Mouse (Mus musculus) ES-E14 (cell line): ENCODE measurements around the gene Msantd2. TPM values are rescaled to one million over a fixed set of nuclear protein-coding genes. Genes with fewer than 3 reads are reported as not detected.

Source experiments
- DNase-seq: peaks from one replicate; pipeline ENCODE4 v3.0.0-alpha.2; 2013; ENCODE audit warnings: low read depth, low spot score
- H3K27ac ChIP-seq: 2 replicates; pipeline ENCODE4 v1.5.1; 2012; ENCODE audit warnings: low read depth, mild to moderate bottlenecking, low read length, moderate library complexity, mixed read lengths; ENCODE audit not compliant: poor library complexity, insufficient read depth, severe bottlenecking
- H3K36me3 ChIP-seq: 2 replicates; pipeline ENCODE4 v1.6.1; 2012; ENCODE audit warnings: mild to moderate bottlenecking, low read length, moderate library complexity, mixed read lengths; ENCODE audit not compliant: control insufficient read depth, poor library complexity, insufficient read depth, severe bottlenecking
- H3K4me1 ChIP-seq, 2 experiments: fragments of 150-350 bp in 1 of 2; sonication (generic) in 1 of 2; 2 replicates each; pipeline ENCODE4 v1.6.1; 2012; ENCODE audit warnings: low read length in 2 of 2, mild to moderate bottlenecking in 1 of 2, mixed read lengths in 1 of 2; ENCODE audit not compliant: control insufficient read depth in 2 of 2, insufficient read depth in 2 of 2, poor library complexity in 1 of 2
- H3K4me3 ChIP-seq, 2 experiments: fragments of 150-350 bp in 1 of 2; sonication (generic) in 1 of 2; 2 replicates each; pipeline ENCODE4 v1.5.1; 2012; ENCODE audit warnings: low read length in 2 of 2, low read depth in 1 of 2, mild to moderate bottlenecking in 1 of 2, mixed read lengths in 1 of 2; ENCODE audit not compliant: insufficient read depth in 1 of 2, poor library complexity in 1 of 2, severe bottlenecking in 1 of 2
- H3K9ac ChIP-seq: 2 replicates; pipeline ENCODE4 v1.6.1; 2012; ENCODE audit warnings: low read depth, mild to moderate bottlenecking, low read length, mixed read lengths; ENCODE audit not compliant: poor library complexity, insufficient read depth, severe bottlenecking
- H3K9me3 ChIP-seq: fragments of 150-350 bp; sonication (generic); 2 replicates; pipeline ENCODE4 v1.6.1; 2012; ENCODE audit warnings: low read depth, mild to moderate bottlenecking, low read length; ENCODE audit not compliant: control insufficient read depth, insufficient read depth
- CHD2 ChIP-seq: IDR thresholded peaks from 2 replicates; pipeline ENCODE4 v1.6.1; 2014; ENCODE audit warnings: mild to moderate bottlenecking, low read depth, low read length, inconsistent platforms
- HCFC1 ChIP-seq: IDR thresholded peaks from 2 replicates; pipeline ENCODE4 v1.6.1; 2012; ENCODE audit warnings: low read length, inconsistent platforms, borderline replicate concordance; ENCODE audit not compliant: insufficient read depth
- MAFK ChIP-seq: IDR thresholded peaks from 2 replicates; pipeline ENCODE4 v1.6.1; 2014; ENCODE audit warnings: mild to moderate bottlenecking, low read depth, low read length, inconsistent platforms; ENCODE audit not compliant: insufficient read depth
- ZC3H11A ChIP-seq: IDR thresholded peaks from 2 replicates; pipeline ENCODE4 v1.6.1; 2012; ENCODE audit warnings: low read depth, mild to moderate bottlenecking, inconsistent platforms, low read length, borderline replicate concordance
- ZNF384 ChIP-seq: IDR thresholded peaks from 2 replicates; pipeline ENCODE4 v1.6.1; 2012; ENCODE audit warnings: low read depth, low read length, inconsistent platforms
- in situ Hi-C, 2 experiments: fragments of 600-800 bp; cut with MboI; formaldehyde crosslinking; loops; one replicate each; pipeline ENCODE4 v1.15.1; 2025; ENCODE audit warnings: low sequenced_read_pairs in 2 of 2, inconsistent platforms in 1 of 2; ENCODE audit not compliant: unreplicated experiment in 2 of 2
- total RNA-seq: library from RNA; depleted of rRNA; stranded (reverse); fragments of 300-350 nt; gene quantifications from 2 replicates; pipeline ENCODE4 v1.2.3, GENCODE M21; 2012

Gene Msantd2
- total RNA-seq, 1 experiment, result 81.3 TPM

DNA sequence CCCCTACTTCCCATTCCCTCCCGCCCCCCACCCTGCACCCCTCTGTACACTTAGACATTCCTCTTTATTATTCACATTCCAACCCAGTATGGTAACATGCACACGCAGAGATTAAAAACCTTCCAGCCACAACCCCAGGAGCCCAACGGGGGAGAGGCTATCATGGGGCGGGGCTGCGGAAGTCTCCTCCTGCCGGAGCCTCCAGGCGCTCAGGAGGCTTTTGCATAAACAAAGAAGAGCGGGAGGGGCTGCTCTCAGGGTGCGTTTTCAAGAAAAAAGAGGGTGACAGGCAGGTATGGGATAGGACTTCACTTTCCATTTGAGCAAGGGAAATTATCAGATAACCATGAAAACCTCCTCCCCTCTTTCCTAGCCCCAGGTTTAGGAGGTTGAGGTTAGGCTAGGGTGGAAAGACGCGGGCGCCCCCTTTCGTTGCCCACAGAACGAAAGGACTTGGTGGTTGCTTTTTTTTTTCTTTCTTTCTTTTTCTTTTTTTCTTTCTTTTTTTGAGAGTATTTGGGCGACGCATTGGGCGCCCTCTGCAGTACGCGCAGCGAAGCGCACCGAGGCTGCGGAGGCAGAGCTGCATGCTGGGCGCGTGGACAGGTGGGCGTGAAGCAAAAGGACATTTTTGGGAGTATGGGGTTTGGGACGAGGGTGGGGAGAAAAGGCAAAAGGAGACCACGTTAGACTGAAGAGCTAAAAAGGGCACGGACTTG lies 55.5 kb downstream of the Msantd2 start:
- peak; percentile 68 for DNase-seq
- H3K9me3 ChIP-seq, result no peaks in the 10 kb centered on the region
- H3K27ac ChIP-seq, result peak overlapping the region; percentile 75; the same call in 1 of the 2 replicates
- peaks cover 2 to 20% of the 10 kb centered on the region in 2 experiments; a peak in 1 of 4 replicates for H3K4me1 ChIP-seq
- TF ChIP-seq ZC3H11A (no peak), ZNF384 (peak; percentile 67), HCFC1 (no peak)
- peak overlapping the region; percentile 44 to 52 for H3K4me3 ChIP-seq
- H3K36me3 ChIP-seq, result no peaks in the 10 kb centered on the region
- in situ Hi-C loops, result loop anchor here in 1 of 2 experiments (10.0 kb wide), 1 partner anchor 110 kb away; the partner anchor contains the start of gene Robo3
- peak overlapping the region; percentile 58; the same call in 1 of the 2 replicates for H3K9ac ChIP-seq

DNA sequence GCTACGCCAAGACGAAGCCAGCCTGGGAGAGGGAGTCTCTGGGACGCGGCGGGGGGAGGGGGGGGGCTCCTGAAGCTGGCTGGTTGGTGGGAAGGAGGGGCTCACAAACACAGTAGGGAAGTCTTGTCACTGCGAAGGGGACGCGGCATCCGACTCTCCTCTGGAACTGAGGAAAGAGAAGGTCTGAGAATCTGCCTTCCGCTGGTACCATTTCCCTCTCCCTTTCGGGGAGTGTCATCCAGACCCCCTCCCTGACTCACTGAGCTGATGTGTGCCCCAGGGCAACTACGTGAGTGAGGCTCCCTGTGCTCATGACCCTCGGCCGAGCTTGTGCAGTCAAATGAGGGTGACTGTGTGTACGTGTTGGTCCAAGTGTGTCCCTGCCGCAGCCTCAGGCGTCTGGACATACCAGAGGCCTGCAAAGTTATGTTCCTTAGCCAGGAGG lies 56.1 kb downstream of the Msantd2 start:
- H3K27ac ChIP-seq, result peak overlapping the region; percentile 75; the same call in 1 of the 2 replicates
- H3K36me3 ChIP-seq, result no peaks in the 10 kb centered on the region
- H3K4me1 ChIP-seq, result peaks cover 2 to 19% of the 10 kb centered on the region in 2 experiments; a peak in 1 of 4 replicates
- H3K9ac ChIP-seq, result peak overlapping the region; percentile 58
- no peak for DNase-seq
- in situ Hi-C loops, result loop anchor here in 1 of 2 experiments (10.0 kb wide), 1 partner anchor 110 kb away; the partner anchor contains the start of gene Robo3
- H3K4me3 ChIP-seq, result peak overlapping the region; percentile 44 to 52
- no peak for TF ChIP-seq ZC3H11A
- no peak for TF ChIP-seq HCFC1
- no peak for TF ChIP-seq CHD2
- TF ChIP-seq ZNF384, result no peak
- no peak for TF ChIP-seq MAFK
- H3K9me3 ChIP-seq, result no peaks in the 10 kb centered on the region

DNA sequence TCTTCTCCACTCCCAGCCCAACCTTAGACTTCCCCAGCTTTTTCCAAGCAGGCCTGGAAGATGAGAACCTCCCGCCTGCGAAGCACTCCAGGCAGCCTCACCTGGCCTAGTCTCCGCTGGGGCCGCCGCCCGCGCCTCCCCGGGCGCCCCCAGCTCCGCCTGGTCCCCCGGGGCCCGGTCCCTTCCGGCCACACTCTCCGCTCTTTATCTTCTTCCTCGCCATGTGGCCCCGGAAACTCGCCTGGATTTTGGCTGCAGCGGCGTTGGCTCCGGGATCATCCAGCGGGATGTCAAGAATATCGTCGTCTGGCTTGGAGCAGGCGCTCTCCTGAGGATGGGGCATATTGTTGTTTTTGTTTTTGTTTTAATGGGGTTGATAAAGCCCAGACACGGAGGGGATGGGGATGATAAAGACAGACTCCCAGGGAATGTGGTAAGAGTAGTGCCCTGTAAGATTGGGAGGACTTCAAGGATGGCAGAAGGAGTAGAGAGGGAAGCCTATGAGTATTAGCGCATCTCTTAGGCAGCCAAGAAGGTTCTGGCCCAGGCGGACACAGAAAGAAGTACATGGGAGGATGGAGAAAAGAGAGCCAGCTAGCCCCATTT lies 56.8 kb downstream of the Msantd2 start:
- DNase-seq, result no peak
- Histone ChIP-seq H3K9ac (peak overlapping the region; percentile 58; the same call in 1 of the 2 replicates), H3K9me3 (no peaks in the 10 kb centered on the region), H3K36me3 (no peaks in the 10 kb centered on the region), H3K4me3 (peak overlapping the region; percentile 44 to 52; a peak in 3 of 4 replicates), H3K4me1 (peaks cover 2 to 18% of the 10 kb centered on the region in 2 experiments; a peak in 1 of 4 replicates), H3K27ac (no peak overlapping the region; the same call in 1 of the 2 replicates)
- TF ChIP-seq ZC3H11A (no peak), HCFC1 (no peak), CHD2 (no peak), MAFK (no peak), ZNF384 (no peak)
- in situ Hi-C loops, result loop anchor here in 1 of 2 experiments (10.0 kb wide), 1 partner anchor 111 kb away; the partner anchor contains the start of gene Robo3

DNA sequence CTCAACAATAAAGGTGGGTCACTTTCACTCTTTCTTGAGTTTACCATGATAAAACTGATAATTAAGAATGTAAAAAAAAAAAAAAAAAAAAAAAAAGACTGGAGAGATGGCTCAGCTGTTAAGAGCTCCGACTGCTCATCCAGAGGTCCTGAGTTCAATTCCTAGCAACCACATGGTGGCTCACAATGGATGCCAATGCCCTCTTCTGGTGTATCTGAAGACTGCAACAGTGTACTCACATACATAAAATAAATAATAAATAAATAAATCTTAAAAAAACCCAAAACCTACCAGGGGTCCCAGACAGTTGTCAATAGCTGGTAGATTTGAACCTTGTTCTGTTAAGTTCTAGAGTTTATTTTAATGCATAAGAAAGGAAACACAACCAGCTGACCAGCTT lies 57.8 kb downstream of the Msantd2 start:
- in situ Hi-C loops, result loop anchor here in 1 of 2 experiments (10.0 kb wide), 1 partner anchor 112 kb away; the partner anchor contains the start of gene Robo3
- H3K4me3 ChIP-seq, result no peak overlapping the region
- H3K27ac ChIP-seq, result no peak overlapping the region
- no peaks in the 10 kb centered on the region for H3K36me3 ChIP-seq
- DNase-seq, result no peak
- TF ChIP-seq HCFC1, result no peak
- no peak for TF ChIP-seq ZC3H11A
- TF ChIP-seq CHD2, result no peak
- no peak for TF ChIP-seq MAFK
- TF ChIP-seq ZNF384, result no peak
- H3K4me1 ChIP-seq, result peaks cover 2 to 20% of the 10 kb centered on the region in 2 experiments; a peak in 1 of 4 replicates
- no peaks in the 10 kb centered on the region for H3K9me3 ChIP-seq
- H3K9ac ChIP-seq, result no peak overlapping the region
